Mouse (Mus musculus): ENCODE measurements around the gene Olfr209.
"Not testable (repeated sequence)": the region's sequence is repeated elsewhere in the genome, so short reads cannot be mapped to it uniquely, and the experiment has no call there.

The Olfr209 gene

GRCm38 (mm10) chr16:59363893-59364292 is at the start of gene Olfr209:
Olfr209 (minus strand) TSS chr16:59363993.
- no peak for DNase-seq (ENCODE audit: low read depth, low spot score)

- no peak for DNase-seq (ENCODE audit: low read depth, low spot score)
These were observed 49.7 kb upstream of the Olfr209 start for GRCm38 (mm10) chr16:59413475-59413874.

- DNase-seq (ENCODE audit: low read depth, low spot score) = no peak
These were observed 46.0 kb upstream of the Olfr209 start for GRCm38 (mm10) chr16:59409800-59410199.

GRCm38 (mm10) chr16:59409341-59409748 is 45.6 kb upstream of the Olfr209 start:
- DNase-seq (ENCODE audit: low read depth, low spot score) = no peak

GRCm38 (mm10) chr16:59407032-59407431 is 43.2 kb upstream of the Olfr209 start, which contains the start of gene Gabrr3:
Gabrr3 (plus strand) TSS chr16:59407332.
- DNase-seq (ENCODE audit: low read depth, low spot score) = no peak

- no peak for DNase-seq (ENCODE audit: low read depth, low spot score)
These were observed 41.0 kb upstream of the Olfr209 start for GRCm38 (mm10) chr16:59404798-59405197.

GRCm38 (mm10) chr16:59403684-59404083 is 39.9 kb upstream of the Olfr209 start:
- DNase-seq (ENCODE audit: low read depth, low spot score) = no peak

GRCm38 (mm10) chr16:59401985-59402384 is 38.2 kb upstream of the Olfr209 start:
- no peak for DNase-seq (ENCODE audit: low read depth, low spot score)

- no peak for DNase-seq (ENCODE audit: low read depth, low spot score)
These were observed 37.3 kb upstream of the Olfr209 start for GRCm38 (mm10) chr16:59401102-59401501.

- no peak for DNase-seq (ENCODE audit: low read depth, low spot score)
These were observed 29.5 kb upstream of the Olfr209 start for GRCm38 (mm10) chr16:59393300-59393699.

GRCm38 (mm10) chr16:59349146-59349545 is 14.6 kb downstream of the Olfr209 start, which contains the start of gene Olfr206:
Olfr206 (minus strand) TSS chr16:59349246.
- DNase-seq (ENCODE audit: low read depth, low spot score) = no peak

- no peak for DNase-seq (ENCODE audit: low read depth, low spot score)
These were observed 32.8 kb downstream of the Olfr209 start, which contains the start of gene Olfr205 for GRCm38 (mm10) chr16:59331038-59331437. Olfr205 (minus strand) TSS chr16:59331138.

- DNase-seq (ENCODE audit: low read depth, low spot score) = not testable (repeated sequence)
These were observed 40.5 kb downstream of the Olfr209 start for GRCm38 (mm10) chr16:59323262-59323661.

GRCm38 (mm10) chr16:59318148-59318547 is 45.6 kb downstream of the Olfr209 start, which contains the start of gene Olfr204:
Olfr204 (minus strand) TSS chr16:59318248.
- DNase-seq (ENCODE audit: low read depth, low spot score) = no peak

All from retina, postnatal 7 days (tissue).